Mouse (Mus musculus) heart, postnatal 36 days (tissue): Measurements from ENCODE around the gene Enc1. TPM values are rescaled to one million over a fixed set of nuclear protein-coding genes. Genes with fewer than 3 reads are reported as not detected.

ENCODE experiments used
- total RNA-seq, 2 experiments: library from RNA; stranded (reverse); gene quantifications; 2 replicates each; pipeline ENCODE4 v1.2.3; 2021

Gene Enc1
- total RNA-seq, 2 experiments from 2014 or later: 4.7 to 8.1 TPM

Other genes starting within 250 kb of the Enc1 start
- gene 1700029F12Rik, start 206.7 kb upstream of the Enc1 start, total RNA-seq: not detected
- under 1 TPM; 0.22 to 0.69 TPM for gene Fam169a, start 173.8 kb upstream of the Enc1 start, total RNA-seq
- 1 to 10 TPM in 1 of 2 experiments, under 1 TPM in 1; 0.46 to 8.8 TPM for gene Gm6169, start 141.9 kb upstream of the Enc1 start, total RNA-seq
- gene Gfm2, start 103.2 kb upstream of the Enc1 start, total RNA-seq: 10 to 100 TPM; 50.5 to 50.7 TPM
- 10 to 100 TPM; 42.6 to 49.5 TPM for gene Nsa2, start 103.2 kb upstream of the Enc1 start, total RNA-seq
- 10 to 100 TPM; 24.8 to 28.0 TPM for gene Hexb, start 42.7 kb upstream of the Enc1 start, total RNA-seq